ENCODE assay signal across 15 mouse cellular contexts in the genomic region with DNA sequence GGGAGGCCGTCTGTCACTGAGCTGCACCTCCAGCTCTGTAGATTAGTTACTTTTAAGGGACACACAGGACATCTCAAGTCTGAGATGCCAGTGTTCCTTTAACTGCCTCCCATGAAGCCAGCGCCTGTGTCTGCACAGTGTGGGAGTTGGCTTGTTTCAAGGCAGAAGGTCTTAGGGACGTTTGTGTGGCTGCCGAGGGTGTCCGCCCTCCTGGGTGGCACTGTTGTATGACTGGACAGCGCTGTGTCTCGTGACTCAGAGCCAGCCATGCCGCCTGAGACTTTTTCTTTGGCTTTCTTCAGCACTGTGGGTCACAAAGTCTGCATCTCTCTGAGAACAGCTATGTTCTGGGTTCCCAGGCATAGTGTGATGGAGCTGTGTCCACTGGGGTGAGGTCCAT. TPM values are rescaled to one million over a fixed set of nuclear protein-coding genes. Genes with fewer than 3 reads are reported as not detected.
A peak's percentile ranks its signal among the peaks of the same experiment; 100 is the strongest.
DNase-seq lines count a peak whose midpoint lies in the region; ATAC-seq and TF ChIP-seq lines count a peak whose summit lies in the region.
"Had no signal": no experiment of that assay in that cellular context is flagged by ENCODE, and none has a peak within 500 bp of the region (broad histone marks: within the 10 kb centered on the region; RNA-seq: fewer than 3 reads in every experiment).

No protein-coding gene starts in this region.

- H3K36me3 ChIP-seq in forebrain, postnatal 0 days (ENCODE audit: insufficient read depth) = peaks cover 34% of the 10 kb centered on the region
- H3K36me3 ChIP-seq in forebrain, embryonic 11.5 days (ENCODE audit: control insufficient read depth, insufficient read depth, low read length) = no peaks in the 10 kb centered on the region; the same call in 1 of the 2 replicates
- peaks cover 29% of the 10 kb centered on the region for H3K36me3 ChIP-seq in kidney, embryonic 16.5 days (ENCODE audit: insufficient read depth, low read length)
- H3K36me3 ChIP-seq in hindbrain, embryonic 16.5 days (ENCODE audit: control insufficient read depth, insufficient read depth, low read length) = peaks cover 12% of the 10 kb centered on the region; the same call in 1 of the 2 replicates

- ATAC-seq in forebrain, postnatal 0 days = peak; percentile 75
- ATAC-seq in forebrain, embryonic 11.5 days (replicated peaks; ENCODE audit: low FRiP score) = no peak
- ATAC-seq in kidney, embryonic 16.5 days (ENCODE audit: low FRiP score, low TSS enrichment) = peak; percentile 62; the same call in 1 of the 2 replicates
- ATAC-seq in hindbrain, embryonic 16.5 days = peak; percentile 41; the same call in 1 of the 2 replicates
- no peak for ATAC-seq in CD4-positive, CD25-positive, alpha-beta regulatory T cell, adult 4 months

- H3K4me1 ChIP-seq in forebrain, postnatal 0 days (ENCODE audit: insufficient read depth) = no peaks in the 10 kb centered on the region
- H3K4me1 ChIP-seq in forebrain, embryonic 11.5 days (replicated peaks; ENCODE audit: control insufficient read depth, insufficient read depth, low read length) = no peaks in the 10 kb centered on the region
- no peaks in the 10 kb centered on the region; the same call in 1 of the 2 replicates for H3K4me1 ChIP-seq in kidney, embryonic 16.5 days (ENCODE audit: insufficient read depth, low read length)
- H3K4me1 ChIP-seq in hindbrain, embryonic 16.5 days (ENCODE audit: control insufficient read depth, insufficient read depth, low read depth, low read length) = peaks cover 2% of the 10 kb centered on the region; the same call in 1 of the 2 replicates
- H3K4me1 ChIP-seq: embryonic facial prominence, embryonic 15.5 days had no signal

- H3K27me3 ChIP-seq in forebrain, postnatal 0 days (ENCODE audit: insufficient read depth, low read length) = no peaks in the 10 kb centered on the region
- no peaks in the 10 kb centered on the region for H3K27me3 ChIP-seq in forebrain, embryonic 11.5 days (ENCODE audit: control insufficient read depth, insufficient read depth, low read length)
- H3K27me3 ChIP-seq in kidney, embryonic 16.5 days (ENCODE audit: insufficient read depth, low read length) = no peaks in the 10 kb centered on the region
- no peaks in the 10 kb centered on the region for H3K27me3 ChIP-seq in hindbrain, embryonic 16.5 days (replicated peaks; ENCODE audit: control insufficient read depth, insufficient read depth, low read length)
- H3K27me3 ChIP-seq: embryonic facial prominence, embryonic 15.5 days had no signal

- H3K4me2 ChIP-seq in forebrain, postnatal 0 days (ENCODE audit: low read depth) = no peak overlapping the region
- no peak overlapping the region for H3K4me2 ChIP-seq in forebrain, embryonic 11.5 days (ENCODE audit: low read depth, low read length, severe bottlenecking)
- H3K4me2 ChIP-seq in kidney, embryonic 16.5 days (replicated peaks; ENCODE audit: low read depth, low read length) = no peak overlapping the region
- H3K4me2 ChIP-seq in hindbrain, embryonic 16.5 days (ENCODE audit: low read length) = no peak overlapping the region
- H3K4me2 ChIP-seq: embryonic facial prominence, embryonic 15.5 days had no signal

- H3K9me3 ChIP-seq in forebrain, postnatal 0 days (ENCODE audit: low read length) = no peaks in the 10 kb centered on the region
- no peaks in the 10 kb centered on the region for H3K9me3 ChIP-seq in forebrain, embryonic 11.5 days (ENCODE audit: control insufficient read depth, low read length)
- no peaks in the 10 kb centered on the region for H3K9me3 ChIP-seq in kidney, embryonic 16.5 days (ENCODE audit: low read length)
- H3K9me3 ChIP-seq in hindbrain, embryonic 16.5 days (ENCODE audit: control insufficient read depth, low read length) = no peaks in the 10 kb centered on the region
- H3K9me3 ChIP-seq: embryonic facial prominence, embryonic 15.5 days had no signal

- no peak overlapping the region for H3K4me3 ChIP-seq in forebrain, postnatal 0 days (ENCODE audit: low read depth, low read length)
- H3K4me3 ChIP-seq in forebrain, embryonic 11.5 days (ENCODE audit: low read depth, low read length) = no peak overlapping the region
- H3K4me3 ChIP-seq in kidney, embryonic 16.5 days (ENCODE audit: low read length) = no peak overlapping the region
- H3K4me3 ChIP-seq in hindbrain, embryonic 16.5 days (ENCODE audit: low read length) = no peak overlapping the region
- H3K4me3 ChIP-seq: embryonic facial prominence, embryonic 15.5 days had no signal

- no peak overlapping the region for H3K9ac ChIP-seq in forebrain, postnatal 0 days
- no peak overlapping the region for H3K9ac ChIP-seq in forebrain, embryonic 11.5 days (ENCODE audit: low read length)
- H3K9ac ChIP-seq in kidney, embryonic 16.5 days (replicated peaks; ENCODE audit: low read length) = no peak overlapping the region
- no peak overlapping the region for H3K9ac ChIP-seq in hindbrain, embryonic 16.5 days (ENCODE audit: low read depth, low read length)
- H3K9ac ChIP-seq: embryonic facial prominence, embryonic 15.5 days had no signal

- no peak for TF ChIP-seq CTCF in forebrain, postnatal 0 days (IDR thresholded peaks at IDR 0.05; ENCODE audit: low read depth)

- no peak overlapping the region for H3K27ac ChIP-seq in forebrain, postnatal 0 days (ENCODE audit: low read depth, low read length)
- H3K27ac ChIP-seq in forebrain, embryonic 11.5 days (ENCODE audit: low read depth, low read length) = no peak overlapping the region
- no peak overlapping the region for H3K27ac ChIP-seq in kidney, embryonic 16.5 days (ENCODE audit: low read length)
- no peak overlapping the region for H3K27ac ChIP-seq in hindbrain, embryonic 16.5 days (ENCODE audit: low read depth, low read length)
- H3K27ac ChIP-seq: embryonic facial prominence, embryonic 15.5 days had no signal

- DNase-seq in forebrain, postnatal 0 days = no peak
- DNase-seq in forebrain, embryonic 11.5 days (ENCODE audit: low spot score) = no peak
- no peak for DNase-seq in kidney, adult 9 months
- DNase-seq in 3134 (ENCODE audit: extremely low read depth, insufficient read length, low spot score) = peak; percentile 59
- no peak for DNase-seq in adrenal gland, adult 2 months
- DNase-seq: kidney, adult 2 months; liver; thymus, adult 2 months had no signal

- WGBS in forebrain, postnatal 0 days = 78% methylated on average over 8 of the region's 8 CpGs
- WGBS in forebrain, embryonic 11.5 days = 88% methylated on average over 8 of the region's 8 CpGs
- WGBS in kidney, embryonic 16.5 days = 68% methylated on average over 8 of the region's 8 CpGs
- WGBS in hindbrain, embryonic 16.5 days = 76% methylated on average over 8 of the region's 8 CpGs

RNA-seq across cellular contexts. Expression of gene Tex29, which starts 43.1 kb away (rescaled TPM):
- not detected in 2 replicates for total RNA-seq in forebrain, postnatal 0 days (2014; rRNA removed)
- 1.4 and 1.6 TPM in 2 replicates for polyA plus RNA-seq in forebrain, postnatal 0 days (2015; fragmentation: Nextera tagmentation; extraction: Ambion mirVana)
- 0.24 TPM in 1 of 2 replicates, not detected in the other for polyA plus RNA-seq in forebrain, embryonic 11.5 days (2014; fragmentation: Nextera tagmentation; extraction: Ambion mirVana)
- 0.37 and 0.63 TPM in 2 replicates for polyA plus RNA-seq in kidney, embryonic 16.5 days (2015; fragmentation: Nextera tagmentation; extraction: Ambion mirVana)
- 0.26 and 0.49 TPM in 2 replicates for polyA plus RNA-seq in hindbrain, embryonic 16.5 days (2015; fragmentation: Nextera tagmentation; extraction: Ambion mirVana)
- polyA plus RNA-seq in CD4-positive, CD25-positive, alpha-beta regulatory T cell, adult 4 months (2017; shearing (Covaris generic)) = not detected
- not detected for total RNA-seq in adrenal gland, adult 2 months (2021)
- polyA plus RNA-seq in adrenal gland, adult 2 months (2012; rRNA removed) = 0.16 TPM in 1 of 2 replicates, not detected in the other
- total RNA-seq: common myeloid progenitor, adult 5-6 weeks; monocyte, adult 5-6 weeks had no signal
- polyA plus RNA-seq: embryonic facial prominence, embryonic 15.5 days; kidney, adult 2 months; lung, embryonic 16.5 days; thymus, adult 2 months had no signal

Comparison
In these comparisons a context has a peak if more than half of its experiments do, and no peak if none do; other contexts are left out.
1. ATAC-seq: peak in forebrain, postnatal 0 days (single experiment), kidney, embryonic 16.5 days (single experiment) and hindbrain, embryonic 16.5 days (single experiment); none in forebrain, embryonic 11.5 days (single experiment) and CD4-positive, CD25-positive, alpha-beta regulatory T cell, adult 4 months (single experiment).